Mouse (Mus musculus) forebrain, embryonic 12.5 days (tissue): Measurements from ENCODE around the gene Med20. TPM values are rescaled to one million over a fixed set of nuclear protein-coding genes. Genes with fewer than 3 reads are reported as not detected.
"Not testable (repeated sequence)": the region's sequence is repeated elsewhere in the genome, so short reads cannot be mapped to it uniquely, and the experiment has no call there.

ENCODE experiments used
- ATAC-seq: fragments of 200-750 bp; cut with Nextera tagmentation; 2 replicates; pipeline ENCODE4 v1.8.0; 2017; ENCODE audit warnings: moderate TSS enrichment; ENCODE audit not compliant: low FRiP score
- H3K27ac ChIP-seq: fragments of 300-500 bp; sonication (generic); 2 replicates; pipeline ENCODE4 v1.5.1; 2016; ENCODE audit warnings: mild to moderate bottlenecking
- H3K27me3 ChIP-seq: fragments of 300-500 bp; sonication (generic); 2 replicates; pipeline ENCODE4 v1.6.1; 2016; ENCODE audit warnings: mild to moderate bottlenecking
- H3K36me3 ChIP-seq: fragments of 300-500 bp; sonication (generic); replicated peaks from 2 replicates; pipeline ENCODE4 v1.6.1; 2016; ENCODE audit warnings: mild to moderate bottlenecking
- H3K4me1 ChIP-seq: fragments of 300-500 bp; sonication (generic); 2 replicates; pipeline ENCODE4 v1.6.1; 2016
- H3K4me2 ChIP-seq: fragments of 300-500 bp; sonication (generic); 2 replicates; pipeline ENCODE4 v1.6.1; 2016; ENCODE audit warnings: mild to moderate bottlenecking, moderate library complexity
- H3K4me3 ChIP-seq: fragments of 300-500 bp; sonication (generic); replicated peaks from 2 replicates; pipeline ENCODE4 v1.5.1; 2016; ENCODE audit warnings: mild to moderate bottlenecking
- H3K9ac ChIP-seq: fragments of 300-500 bp; sonication (generic); 2 replicates; pipeline ENCODE4 v1.6.1; 2016; ENCODE audit warnings: mild to moderate bottlenecking
- H3K9me3 ChIP-seq: fragments of 300-500 bp; sonication (generic); 2 replicates; pipeline ENCODE4 v1.6.1; 2016
- WGBS: fragments of 180-500 bp; shearing (Covaris S2); methylation state at CpG from one replicate; pipeline ENCODE4 v1.1.7; 2016; 5-methylcytosine and 5-hydroxymethylcytosine counted together
- polyA plus RNA-seq: library from polyadenylated mRNA; unstranded; fragments of >200 nt; fragmentation: Nextera tagmentation; extraction: Ambion mirVana; gene quantifications from 2 replicates; pipeline ENCODE4 v1.2.1, GENCODE M21; 2016

The Med20 gene
- polyA plus RNA-seq, 1 experiment from 2014 or later: 38.5 TPM

GRCm38 (mm10) chr17:47597838-47598579 lies 13.4 kb upstream of the Med20 start:
- peaks cover 47% of the 10 kb centered on the region for H3K36me3 ChIP-seq
- H3K9me3 ChIP-seq: no peaks in the 10 kb centered on the region
- peaks cover 46% of the 10 kb centered on the region for H3K4me1 ChIP-seq
- ATAC-seq: no peak
- H3K4me3 ChIP-seq: no peak overlapping the region
- WGBS: 20% methylated on average over 10 of the region's 10 CpGs
- H3K27me3 ChIP-seq: no peaks in the 10 kb centered on the region
- H3K27ac ChIP-seq: 0 out of 2 replicates have a peak overlapping the region, but pooled peaks have one; percentile 43
- peak overlapping the region; percentile 93; the same call in 1 of the 2 replicates for H3K4me2 ChIP-seq
- H3K9ac ChIP-seq: peak overlapping the region; percentile 84; the same call in 1 of the 2 replicates

- Histone ChIP-seq H3K4me1 (peaks cover 45% of the 10 kb centered on the region), H3K27ac (0 out of 2 replicates have a peak overlapping the region, but pooled peaks have one; percentile 43), H3K36me3 (peaks cover 50% of the 10 kb centered on the region)
- H3K27me3 ChIP-seq, H3K4me3 ChIP-seq, ATAC-seq, H3K9me3 ChIP-seq, H3K9ac ChIP-seq, H3K4me2 ChIP-seq: not testable (repeated sequence)
- WGBS: 77% methylated on average over 10 of the region's 10 CpGs
These were observed 12.6 kb upstream of the Med20 start for GRCm38 (mm10) chr17:47598580-47599304.

GRCm38 (mm10) chr17:47599511-47600297 lies 11.7 kb upstream of the Med20 start:
- Histone ChIP-seq H3K27me3 (no peaks in the 10 kb centered on the region), H3K4me2 (no peak overlapping the region), H3K9ac (no peak overlapping the region), H3K36me3 (peaks cover 60% of the 10 kb centered on the region), H3K27ac (no peak overlapping the region), H3K4me3 (no peak overlapping the region), H3K9me3 (no peaks in the 10 kb centered on the region), H3K4me1 (peaks cover 37% of the 10 kb centered on the region)
- ATAC-seq: no peak
- WGBS: 81% methylated on average over 11 of the region's 11 CpGs

- H3K9me3 ChIP-seq: no peaks in the 10 kb centered on the region
- H3K27me3 ChIP-seq: no peaks in the 10 kb centered on the region
- no peak overlapping the region for H3K4me2 ChIP-seq
- peaks cover 71% of the 10 kb centered on the region for H3K36me3 ChIP-seq
- H3K4me3 ChIP-seq: no peak overlapping the region
- no peak overlapping the region for H3K27ac ChIP-seq
- no peak for ATAC-seq
- no peak overlapping the region for H3K9ac ChIP-seq
- peaks cover 26% of the 10 kb centered on the region for H3K4me1 ChIP-seq
- 90% methylated on average over 13 of the region's 13 CpGs for WGBS
These were observed 10.6 kb upstream of the Med20 start for GRCm38 (mm10) chr17:47600601-47601388.

GRCm38 (mm10) chr17:47601389-47601755 lies 10.0 kb upstream of the Med20 start:
- Histone ChIP-seq H3K9me3 (no peaks in the 10 kb centered on the region), H3K4me3 (no peak overlapping the region), H3K27me3 (no peaks in the 10 kb centered on the region), H3K36me3 (peaks cover 75% of the 10 kb centered on the region), H3K4me2 (no peak overlapping the region), H3K9ac (no peak overlapping the region), H3K4me1 (peaks cover 20% of the 10 kb centered on the region), H3K27ac (no peak overlapping the region)
- ATAC-seq: no peak
- 92% methylated on average over 10 of the region's 10 CpGs for WGBS

GRCm38 (mm10) chr17:47602289-47602688 lies 9.1 kb upstream of the Med20 start:
- H3K9ac ChIP-seq: no peak overlapping the region
- H3K4me3 ChIP-seq: no peak overlapping the region
- no peaks in the 10 kb centered on the region for H3K27me3 ChIP-seq
- no peak overlapping the region for H3K4me2 ChIP-seq
- no peak for ATAC-seq
- no peaks in the 10 kb centered on the region for H3K9me3 ChIP-seq
- peaks cover 83% of the 10 kb centered on the region for H3K36me3 ChIP-seq
- no peak overlapping the region for H3K27ac ChIP-seq
- WGBS: 94% methylated on average over 11 of the region's 11 CpGs
- H3K4me1 ChIP-seq: peaks cover 11% of the 10 kb centered on the region

- H3K27me3 ChIP-seq: no peaks in the 10 kb centered on the region
- no peak overlapping the region for H3K9ac ChIP-seq
- no peak for ATAC-seq
- H3K4me1 ChIP-seq: peaks cover 9% of the 10 kb centered on the region
- no peak overlapping the region for H3K4me3 ChIP-seq
- WGBS: 77% methylated on average over 5 of the region's 5 CpGs
- H3K9me3 ChIP-seq: no peaks in the 10 kb centered on the region
- H3K27ac ChIP-seq: no peak overlapping the region
- peaks cover 61% of the 10 kb centered on the region for H3K36me3 ChIP-seq
- H3K4me2 ChIP-seq: no peak overlapping the region
These were observed 5.2 kb upstream of the Med20 start for GRCm38 (mm10) chr17:47606220-47606619.

GRCm38 (mm10) chr17:47609182-47609581 lies 2.2 kb upstream of the Med20 start:
- 94% methylated on average over 4 of the region's 4 CpGs for WGBS
- no peak overlapping the region for H3K27ac ChIP-seq
- H3K27me3 ChIP-seq: no peaks in the 10 kb centered on the region
- no peak overlapping the region for H3K4me2 ChIP-seq
- no peak overlapping the region for H3K4me3 ChIP-seq
- H3K4me1 ChIP-seq: peaks cover 21% of the 10 kb centered on the region
- no peaks in the 10 kb centered on the region for H3K9me3 ChIP-seq
- no peak for ATAC-seq
- H3K36me3 ChIP-seq: peaks cover 41% of the 10 kb centered on the region
- no peak overlapping the region for H3K9ac ChIP-seq

GRCm38 (mm10) chr17:47611661-47611982 lies 240 bp downstream of the Med20 start:
- Histone ChIP-seq H3K27ac (peak overlapping the region; percentile 36; the same call in 1 of the 2 replicates), H3K27me3 (no peaks in the 10 kb centered on the region), H3K4me3 (peak overlapping the region; percentile 83), H3K9ac (peak overlapping the region; percentile 77), H3K4me2 (peak overlapping the region; percentile 93), H3K36me3 (peaks cover 31% of the 10 kb centered on the region), H3K4me1 (peaks cover 21% of the 10 kb centered on the region), H3K9me3 (no peaks in the 10 kb centered on the region)
- no peak for ATAC-seq
- under 1% methylated on average over 13 of the region's 13 CpGs for WGBS

- Histone ChIP-seq H3K4me1 (peaks cover 21% of the 10 kb centered on the region), H3K27ac (no peak overlapping the region), H3K4me3 (no peak overlapping the region), H3K27me3 (no peaks in the 10 kb centered on the region), H3K4me2 (no peak overlapping the region), H3K9ac (no peak overlapping the region), H3K36me3 (peaks cover 31% of the 10 kb centered on the region), H3K9me3 (no peaks in the 10 kb centered on the region)
- WGBS: 84% methylated on average over 1 of the region's 1 CpGs
- ATAC-seq: no peak
These were observed 2.6 kb downstream of the Med20 start for GRCm38 (mm10) chr17:47614018-47614417.

- ATAC-seq: no peak
These were observed 4.7 kb downstream of the Med20 start for GRCm38 (mm10) chr17:47616119-47616518.

More at GRCm38 (mm10) chr17:47616119-47616518, 4.7 kb downstream of the Med20 start:
- Histone ChIP-seq H3K9ac (no peak overlapping the region), H3K9me3 (no peaks in the 10 kb centered on the region), H3K36me3 (peaks cover 40% of the 10 kb centered on the region), H3K4me1 (peaks cover 13% of the 10 kb centered on the region), H3K27ac (no peak overlapping the region), H3K27me3 (no peaks in the 10 kb centered on the region), H3K4me3 (no peak overlapping the region), H3K4me2 (no peak overlapping the region)
- 95% methylated on average over 8 of the region's 8 CpGs for WGBS
